Mouse (Mus musculus) granulocyte monocyte progenitor cell, adult 5-6 weeks (primary cell): ENCODE data around the gene Hivep3. TPM values are rescaled to one million over a fixed set of nuclear protein-coding genes. Genes with fewer than 3 reads are reported as not detected.
A peak's percentile ranks its signal among the peaks of the same experiment; 100 is the strongest.

ENCODE experiments used
- ATAC-seq: replicated peaks from 2 replicates; pipeline ENCODE4 v1.8.0; 2016; ENCODE audit warnings: mild to moderate bottlenecking, moderate TSS enrichment, inconsistent platforms; ENCODE audit not compliant: poor library complexity, severe bottlenecking
- total RNA-seq, 2 experiments: library from RNA; stranded (forward) in 1 of 2; stranded (reverse) in 1 of 2; fragments of 200-712, 200-1000 nt in 1 of 2; fragments of >200 nt in 1 of 2; fragmentation: Nextera tagmentation in 1 of 2; gene quantifications; 2 replicates each; pipeline ENCODE4 v1.2.3; 2014 to 2017

The Hivep3 gene
- total RNA-seq, 2 experiments from 2014 or later: 4.4 to 11.9 TPM

- ATAC-seq: peak; percentile 87
Measured at GRCm38 (mm10) chr4:119897054-119897855, 163.7 kb downstream of the Hivep3 start.

DNA sequence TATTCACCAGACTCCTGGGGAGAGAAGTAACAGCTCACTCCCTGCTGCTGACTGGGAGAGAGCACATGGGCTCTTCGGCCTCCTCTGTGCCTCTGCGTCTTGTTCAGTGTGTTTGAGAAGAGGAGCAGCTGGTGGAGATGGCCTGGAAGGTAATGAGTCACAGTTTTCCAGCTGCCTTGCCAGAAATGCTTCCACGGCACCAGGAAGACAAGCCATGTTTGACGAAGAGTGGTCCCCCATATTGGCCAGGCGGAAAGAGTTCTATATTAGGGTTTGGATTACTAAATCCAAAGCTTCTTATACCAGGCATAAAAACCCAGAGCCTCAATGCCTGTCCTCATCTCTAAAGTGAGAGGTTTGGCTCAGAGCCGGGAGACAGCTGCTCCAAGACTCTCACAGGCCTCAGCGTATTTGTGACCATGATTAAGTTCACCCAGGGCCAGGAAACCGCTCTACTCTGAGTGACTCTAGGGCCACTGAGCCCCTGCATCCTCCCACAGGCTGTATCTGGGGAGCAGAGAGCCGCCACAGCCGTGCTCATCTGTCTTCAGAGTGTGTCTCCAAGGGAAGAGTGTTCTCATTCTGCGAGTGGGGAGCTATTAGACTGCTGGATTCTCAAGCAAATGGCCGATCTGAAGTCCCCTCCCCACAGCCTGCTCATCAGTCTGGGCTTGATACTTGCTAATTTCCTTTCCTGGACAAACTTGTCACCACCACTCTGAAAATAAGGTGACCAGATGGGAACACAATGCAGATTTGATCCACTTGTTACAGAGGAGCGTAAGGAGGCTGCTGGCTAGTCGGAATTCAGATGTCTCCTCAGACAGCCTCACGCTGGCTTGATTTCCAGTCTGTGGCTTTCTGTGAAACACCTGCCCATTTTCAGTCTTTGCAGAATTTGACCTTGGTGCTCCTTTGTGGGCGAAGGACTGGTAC is 168.2 kb downstream of the Hivep3 start:
- no peak for ATAC-seq

DNA sequence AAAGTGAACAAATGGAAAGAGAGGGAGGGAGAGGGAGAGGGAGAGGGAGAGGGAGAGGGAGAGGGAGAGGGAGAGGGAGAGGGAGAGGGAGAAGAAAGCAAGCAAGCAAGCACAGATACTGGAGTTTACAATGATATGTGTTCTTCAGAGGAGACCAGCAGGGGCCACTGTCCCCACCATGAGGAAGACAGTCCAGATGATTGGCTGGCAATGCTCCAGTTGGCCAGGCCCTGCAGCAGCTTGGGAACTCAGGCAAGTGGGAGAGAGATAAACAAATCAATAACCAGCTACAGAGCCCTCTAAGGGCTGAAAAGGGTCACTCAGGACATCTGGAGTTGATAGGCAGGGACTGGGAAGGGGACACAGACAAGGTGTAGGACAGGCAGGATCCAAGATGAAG is 169.7 kb downstream of the Hivep3 start:
- ATAC-seq: no peak

- peak; percentile 22; the same call in 1 of the 2 replicates for ATAC-seq
Measured at GRCm38 (mm10) chr4:119903806-119904205, 170.2 kb downstream of the Hivep3 start.

DNA sequence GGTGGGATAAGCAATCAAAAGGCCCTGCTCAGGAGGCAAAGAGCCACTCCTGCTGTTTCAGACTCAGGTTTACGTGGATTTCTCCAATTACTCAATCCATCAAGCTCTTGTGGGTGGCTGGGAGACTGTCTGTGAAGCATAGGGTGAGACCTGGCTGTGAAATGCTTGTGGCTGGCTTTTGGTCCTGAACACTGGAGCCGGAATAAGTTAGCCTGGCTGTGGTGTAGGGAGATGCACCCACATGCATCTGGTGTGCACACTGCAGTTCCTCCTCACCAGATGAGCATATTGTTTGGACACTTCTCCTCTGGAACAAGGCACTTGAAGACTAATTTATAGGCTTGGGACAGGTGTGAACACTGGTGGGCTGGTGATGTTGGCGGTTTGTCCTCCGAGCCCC is 170.7 kb downstream of the Hivep3 start:
- ATAC-seq: no peak

DNA sequence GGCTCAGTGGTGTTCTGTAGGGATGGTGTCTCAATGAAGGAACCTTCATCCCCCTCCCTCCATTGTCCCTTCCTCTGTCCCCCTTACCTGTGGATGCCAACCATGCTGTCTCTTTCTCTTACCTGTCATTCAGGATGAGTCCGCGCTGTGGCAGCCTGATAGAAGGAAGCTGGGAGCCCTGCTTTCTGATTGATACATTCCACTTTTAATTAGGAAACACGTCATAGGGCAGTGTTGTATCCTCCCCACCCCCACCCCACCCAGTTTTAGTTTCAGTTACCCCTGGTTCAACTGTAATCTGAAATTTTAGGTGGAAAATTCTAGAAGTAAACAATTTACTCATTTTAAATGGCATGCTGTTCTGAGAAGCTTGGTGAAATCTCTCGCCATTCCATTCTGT is 173.5 kb downstream of the Hivep3 start:
- ATAC-seq: no peak

DNA sequence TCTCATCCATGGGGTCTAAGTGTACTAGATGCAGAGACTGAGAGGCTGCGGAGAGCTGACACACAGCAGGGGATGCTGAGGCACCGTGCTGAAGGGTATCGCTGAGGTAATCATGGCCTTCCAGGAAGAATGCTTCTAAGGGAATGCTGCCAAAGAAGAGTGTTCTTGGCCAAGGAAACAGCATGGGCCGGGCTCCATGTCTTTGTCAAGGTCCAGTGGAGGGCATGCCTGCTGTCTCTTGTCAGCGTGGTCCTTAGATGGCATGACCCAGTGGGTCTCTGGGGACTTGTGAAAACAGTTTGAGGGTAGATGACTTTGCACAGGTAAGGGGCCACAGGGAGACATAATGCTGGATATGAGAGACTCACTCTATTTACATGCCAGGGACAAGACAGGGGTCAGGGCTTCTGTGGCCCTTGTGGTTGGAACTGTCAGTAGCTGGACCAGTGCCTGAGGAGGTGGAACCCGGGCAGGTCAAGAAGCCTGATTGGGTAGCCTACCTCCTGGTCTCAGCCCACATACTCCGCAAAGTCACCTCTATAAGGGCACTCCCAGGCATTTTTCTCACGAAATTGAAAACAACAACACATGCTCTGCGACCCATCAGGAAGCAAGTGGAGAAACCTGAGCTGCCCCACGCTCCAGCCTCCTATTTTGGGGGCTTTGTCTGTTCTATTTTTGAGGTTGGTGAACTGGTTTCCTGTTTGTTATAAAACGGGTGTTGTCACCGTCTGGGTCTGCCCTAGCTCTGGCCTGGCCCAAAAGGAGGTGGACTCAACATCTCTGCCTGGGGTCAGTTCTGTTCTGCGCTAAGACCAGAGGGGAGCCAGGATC is 177.7 kb downstream of the Hivep3 start:
- 0 out of 2 replicates have a peak, but pooled peaks have one; percentile 5 for ATAC-seq

DNA sequence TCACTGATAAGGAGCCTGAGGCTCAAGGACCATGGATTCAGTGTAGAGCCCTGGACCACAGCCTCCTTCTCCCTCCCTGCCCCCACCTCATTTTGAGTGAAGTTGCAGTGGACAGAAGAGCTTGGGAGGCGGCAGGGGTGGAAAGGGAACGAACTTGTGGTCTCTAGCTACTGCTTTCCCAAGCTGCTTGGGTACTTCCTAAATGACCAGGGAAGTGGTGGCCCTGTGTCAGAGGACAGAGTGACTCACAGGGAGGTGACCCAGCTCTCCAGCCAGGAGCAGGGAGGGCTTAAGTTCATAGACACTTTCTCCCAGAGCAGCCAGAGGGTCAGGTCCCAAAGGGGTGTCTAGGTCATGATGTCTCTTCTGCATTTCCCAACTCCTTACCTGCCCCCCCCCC is 178.6 kb downstream of the Hivep3 start:
- ATAC-seq: peak; percentile 68

DNA sequence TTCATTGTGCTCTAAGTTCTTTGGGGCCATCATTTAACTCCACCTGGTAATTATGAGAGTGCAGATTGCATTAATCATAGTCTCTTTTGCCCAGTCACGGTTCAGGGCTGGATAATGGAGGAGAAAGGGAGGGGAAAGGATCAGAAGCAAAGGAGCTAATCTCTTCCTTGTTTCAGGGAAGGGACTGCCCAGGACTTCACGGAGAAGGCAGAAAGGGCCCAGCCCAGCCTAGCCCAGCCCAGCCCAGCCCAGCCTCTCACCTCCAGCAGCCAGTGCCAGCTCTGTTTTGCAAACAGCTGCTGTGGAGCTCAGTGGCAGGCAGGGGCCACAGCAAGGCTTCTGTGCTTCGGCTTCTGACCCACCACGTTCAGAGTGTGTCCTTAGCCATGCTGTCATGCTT is 180.6 kb downstream of the Hivep3 start:
- no peak for ATAC-seq

GRCm38 (mm10) chr4:119915069-119915468 is 181.5 kb downstream of the Hivep3 start:
- no peak for ATAC-seq

GRCm38 (mm10) chr4:119917502-119917901 is 183.9 kb downstream of the Hivep3 start:
- ATAC-seq: peak; percentile 56; the same call in 1 of the 2 replicates

GRCm38 (mm10) chr4:119919349-119919748 is 185.8 kb downstream of the Hivep3 start:
- no peak for ATAC-seq

- no peak for ATAC-seq
Measured at GRCm38 (mm10) chr4:119921022-119921717, 187.6 kb downstream of the Hivep3 start.

GRCm38 (mm10) chr4:119921723-119922266 is 188.2 kb downstream of the Hivep3 start:
- ATAC-seq: no peak

GRCm38 (mm10) chr4:119922945-119923344 is 189.4 kb downstream of the Hivep3 start:
- peak; percentile 95 for ATAC-seq

- ATAC-seq: no peak
Measured at GRCm38 (mm10) chr4:119923410-119923809, 189.8 kb downstream of the Hivep3 start.

- ATAC-seq: no peak
Measured at GRCm38 (mm10) chr4:119925052-119925451, 191.5 kb downstream of the Hivep3 start.

DNA sequence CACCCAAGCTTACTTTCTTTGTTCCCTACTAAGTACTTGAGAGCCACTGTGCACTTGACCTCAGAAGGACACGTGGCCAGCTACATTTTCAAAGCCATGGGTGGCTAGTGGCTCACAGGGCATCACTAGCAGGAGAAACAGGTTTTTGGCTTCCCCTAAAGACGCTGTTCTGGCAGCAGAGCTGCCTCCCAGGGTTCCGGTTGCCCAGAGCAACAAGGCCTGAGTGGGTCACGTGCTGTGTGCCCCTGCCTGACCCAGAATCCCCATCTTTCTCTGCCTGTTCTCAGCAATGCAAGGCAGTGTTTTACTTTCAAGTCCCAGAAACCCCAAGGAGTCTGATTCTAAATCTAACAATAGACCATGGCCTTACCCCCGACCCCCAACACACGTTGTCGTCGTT is 198.3 kb downstream of the Hivep3 start:
- ATAC-seq: no peak

- no peak for ATAC-seq
Measured at GRCm38 (mm10) chr4:119932549-119933257, 199.1 kb downstream of the Hivep3 start.
